Mouse (Mus musculus) heart, postnatal 0 days (tissue): ENCODE measurements around the gene Oasl1. TPM values are rescaled to one million over a fixed set of nuclear protein-coding genes. Genes with fewer than 3 reads are reported as not detected.

ENCODE experiments used
- ATAC-seq: fragments of 200-750 bp; cut with Nextera tagmentation; 2 replicates; pipeline ENCODE4 v1.8.0; 2017; ENCODE audit warnings: low read depth, moderate number of reproducible peaks, moderate library complexity; ENCODE audit not compliant: insufficient read depth
- DNase-seq: peaks from one replicate; pipeline ENCODE4 v3.0.0-alpha.2; 2016; ENCODE audit warnings: low spot score
- H3K27ac ChIP-seq: fragments of 300-500 bp; sonication (generic); 2 replicates; pipeline ENCODE4 v1.5.1; 2014; ENCODE audit warnings: low read depth, mild to moderate bottlenecking
- H3K27me3 ChIP-seq: fragments of 300-500 bp; sonication (generic); 2 replicates; pipeline ENCODE4 v1.6.1; 2014; ENCODE audit warnings: low read length, mixed read lengths; ENCODE audit not compliant: control insufficient read depth, insufficient read depth
- H3K36me3 ChIP-seq: fragments of 300-500 bp; sonication (generic); replicated peaks from 2 replicates; pipeline ENCODE4 v1.6.1; 2014; ENCODE audit warnings: low read length, mixed read lengths; ENCODE audit not compliant: control insufficient read depth, insufficient read depth
- H3K4me1 ChIP-seq: fragments of 300-500 bp; sonication (generic); 2 replicates; pipeline ENCODE4 v1.6.1; 2014; ENCODE audit warnings: antibody characterized with exemption; ENCODE audit not compliant: control insufficient read depth, insufficient read depth
- H3K4me2 ChIP-seq: fragments of 300-500 bp; sonication (generic); 2 replicates; pipeline ENCODE4 v1.6.1; 2014; ENCODE audit warnings: low read depth, mild to moderate bottlenecking, low read length, moderate library complexity
- H3K4me3 ChIP-seq: fragments of 300-500 bp; sonication (generic); 2 replicates; pipeline ENCODE4 v1.5.1; 2014; ENCODE audit warnings: low read depth, low read length
- H3K9ac ChIP-seq: fragments of 300-500 bp; sonication (generic); replicated peaks from 2 replicates; pipeline ENCODE4 v1.6.1; 2014; ENCODE audit warnings: low read depth, low read length, mixed read lengths
- H3K9me3 ChIP-seq: fragments of 300-500 bp; sonication (generic); replicated peaks from 2 replicates; pipeline ENCODE4 v1.6.1; 2016; ENCODE audit warnings: low read length; ENCODE audit not compliant: control insufficient read depth
- CTCF ChIP-seq: IDR thresholded peaks from 2 replicates; pipeline ENCODE4 v1.5.1; 2016; ENCODE audit warnings: antibody characterized with exemption, control low read depth, low read depth
- EP300 ChIP-seq: IDR thresholded peaks from 2 replicates; pipeline ENCODE4 v1.6.1; 2016; ENCODE audit warnings: antibody characterized with exemption, low read depth
- WGBS: fragments of 180-500 bp; shearing (Covaris S2); extraction: QIAGEN DNeasy Blood & Tissue Kit; methylation state at CpG from one replicate; pipeline ENCODE4 v1.1.7; 2014; 5-methylcytosine and 5-hydroxymethylcytosine counted together
- polyA plus RNA-seq: library from polyadenylated mRNA; unstranded; fragments of >200 nt; fragmentation: Nextera tagmentation; extraction: Ambion mirVana; gene quantifications from 2 replicates; pipeline ENCODE4 v1.2.1, GENCODE M21; 2015
- total RNA-seq: library from RNA; depleted of rRNA; stranded (reverse); fragments of >200 nt; gene quantifications from 2 replicates; pipeline ENCODE4 v1.2.3, GENCODE M21; 2014; ENCODE audit warnings: low replicate concordance

Oasl1 gene
- total and polyA plus RNA-seq, 2 experiments from 2014 or later = 0.68 to 9.4 TPM

DNA sequence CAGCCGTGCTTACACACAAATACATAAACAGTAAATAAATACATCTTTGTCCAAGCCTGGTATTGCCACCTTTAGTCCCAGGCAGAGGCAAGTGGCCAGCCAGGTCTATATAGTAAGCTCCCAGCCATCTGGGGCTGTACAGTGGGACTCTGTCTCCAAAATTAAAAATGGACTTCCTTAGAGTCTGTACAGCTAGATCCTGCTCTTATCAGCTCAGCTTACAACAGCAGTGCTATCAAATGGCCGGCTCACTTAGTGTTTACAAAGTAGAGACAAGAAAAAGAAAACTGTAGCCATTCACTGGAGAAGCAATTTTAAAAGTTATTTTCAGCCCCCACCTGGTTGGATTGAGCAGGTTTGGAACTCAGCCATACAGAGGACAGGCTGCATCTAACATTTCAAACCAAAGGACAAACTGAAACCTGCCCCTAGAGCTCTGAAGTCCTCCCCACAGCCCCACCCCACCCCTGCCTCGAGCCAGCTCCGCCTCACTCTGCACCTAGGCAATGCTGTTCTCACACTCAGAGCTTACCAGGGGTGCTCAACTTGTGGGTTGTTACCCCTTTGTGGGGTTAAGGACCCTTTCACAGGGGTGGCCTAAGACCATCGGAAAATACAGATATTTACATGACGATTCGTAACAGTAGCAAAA, 41.4 kb downstream of the Oasl1 start:
- Histone ChIP-seq H3K4me3 (no peak overlapping the region), H3K36me3 (no peaks in the 10 kb centered on the region), H3K9me3 (no peaks in the 10 kb centered on the region), H3K4me2 (peak overlapping the region; percentile 25; the same call in 1 of the 2 replicates), H3K27ac (no peak overlapping the region), H3K4me1 (peaks cover 16% of the 10 kb centered on the region), H3K9ac (no peak overlapping the region), H3K27me3 (peaks cover 21% of the 10 kb centered on the region)
- 47% methylated on average over 7 of the region's 7 CpGs for WGBS
- no peak for DNase-seq
- 0 out of 2 replicates have a peak, but pooled peaks have one; percentile 27 for ATAC-seq
- TF ChIP-seq CTCF = no peak
- TF ChIP-seq EP300 = no peak

DNA sequence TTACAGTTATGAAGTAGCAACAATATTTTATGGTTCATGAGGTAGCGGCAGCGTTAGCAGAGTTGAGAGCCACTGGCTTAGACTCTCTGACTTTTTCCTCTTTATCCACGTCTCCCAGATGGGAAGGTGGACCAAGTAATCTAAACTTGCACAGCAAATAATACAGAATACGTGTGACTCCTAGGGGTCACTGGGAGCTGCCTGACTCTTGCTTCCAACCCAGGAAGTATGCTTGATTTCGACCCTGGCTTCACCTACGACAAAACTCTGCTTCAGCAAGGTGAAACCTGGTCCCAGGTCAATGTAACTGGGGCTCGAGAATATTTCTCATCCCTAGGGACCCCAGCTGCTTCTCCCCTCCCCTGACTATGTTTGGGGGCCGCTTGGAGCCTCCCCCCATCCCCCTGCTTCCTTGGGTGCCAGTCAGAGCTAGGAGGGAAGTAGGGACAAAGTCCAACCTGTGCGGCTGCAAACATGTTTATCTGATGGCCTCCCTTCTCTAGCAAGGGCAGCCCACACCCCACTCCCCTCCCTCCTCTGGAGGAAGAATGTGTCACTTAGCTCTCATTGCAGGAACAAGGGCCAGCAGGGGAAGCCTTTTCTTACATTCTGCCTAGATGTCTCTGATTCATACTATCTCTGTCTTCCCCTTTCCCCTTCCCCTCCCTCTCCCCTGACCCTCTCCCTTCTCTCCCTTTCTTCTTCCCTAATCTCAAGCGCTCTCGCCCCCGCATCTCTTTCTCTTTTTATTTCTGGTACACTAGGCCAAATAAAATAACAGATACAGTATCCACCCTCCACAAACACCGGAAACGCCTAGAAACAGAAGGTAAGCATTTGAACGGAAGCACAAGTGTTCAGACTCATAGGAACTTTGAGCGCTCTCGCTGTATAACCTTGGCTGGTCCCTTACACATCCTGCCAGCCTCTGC, 42.2 kb downstream of the Oasl1 start:
- H3K36me3 ChIP-seq = no peaks in the 10 kb centered on the region
- H3K4me2 ChIP-seq = no peak overlapping the region
- no peak for DNase-seq
- peaks cover 16% of the 10 kb centered on the region for H3K4me1 ChIP-seq
- H3K4me3 ChIP-seq = no peak overlapping the region
- no peak overlapping the region for H3K27ac ChIP-seq
- no peak overlapping the region for H3K9ac ChIP-seq
- peaks cover 27% of the 10 kb centered on the region for H3K27me3 ChIP-seq
- TF ChIP-seq CTCF (no peak), EP300 (no peak)
- ATAC-seq = no peak
- WGBS = 50% methylated on average over 17 of the region's 17 CpGs
- no peaks in the 10 kb centered on the region for H3K9me3 ChIP-seq

- ATAC-seq (no peak), DNase-seq (no peak)
- Histone ChIP-seq H3K4me3 (no peak overlapping the region), H3K27ac (no peak overlapping the region), H3K9ac (no peak overlapping the region), H3K36me3 (no peaks in the 10 kb centered on the region), H3K27me3 (peaks cover 31% of the 10 kb centered on the region), H3K9me3 (no peaks in the 10 kb centered on the region), H3K4me2 (no peak overlapping the region), H3K4me1 (peaks cover 16% of the 10 kb centered on the region)
- WGBS = 27% methylated on average over 14 of the region's 14 CpGs
- no peak for TF ChIP-seq EP300
- no peak for TF ChIP-seq CTCF
Measured at GRCm38 (mm10) chr5:114967523-114968268, 44.7 kb downstream of the Oasl1 start.

DNA sequence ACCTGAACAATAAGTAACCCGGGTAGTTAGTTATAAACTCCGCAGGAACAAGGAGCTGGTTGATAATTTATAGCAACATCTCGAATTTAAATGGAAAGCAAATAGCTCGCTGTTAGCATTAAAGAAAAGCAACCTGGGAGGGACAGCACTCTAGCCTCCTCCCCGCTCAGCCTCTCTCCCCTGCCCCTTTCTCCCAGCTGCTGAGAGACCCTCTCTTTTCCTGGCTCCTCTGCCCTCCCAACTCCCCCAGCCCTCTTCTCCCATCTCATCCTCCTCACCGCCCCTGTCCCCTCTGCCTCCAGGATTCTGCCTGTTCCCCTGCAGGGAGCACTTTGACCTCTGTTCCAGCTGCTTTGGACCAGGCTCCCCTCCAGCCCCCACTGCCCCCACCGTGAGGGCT, 45.6 kb downstream of the Oasl1 start:
- no peak overlapping the region for H3K4me3 ChIP-seq
- ATAC-seq = no peak
- peaks cover 16% of the 10 kb centered on the region for H3K4me1 ChIP-seq
- H3K9ac ChIP-seq = no peak overlapping the region
- DNase-seq = no peak
- no peaks in the 10 kb centered on the region for H3K9me3 ChIP-seq
- TF ChIP-seq EP300 (no peak), CTCF (no peak)
- 35% methylated on average over 7 of the region's 7 CpGs for WGBS
- no peak overlapping the region for H3K4me2 ChIP-seq
- H3K36me3 ChIP-seq = no peaks in the 10 kb centered on the region
- no peak overlapping the region for H3K27ac ChIP-seq
- peaks cover 31% of the 10 kb centered on the region for H3K27me3 ChIP-seq

- ATAC-seq = no peak
- H3K9me3 ChIP-seq = no peaks in the 10 kb centered on the region
- peaks cover 15% of the 10 kb centered on the region for H3K4me1 ChIP-seq
- H3K36me3 ChIP-seq = no peaks in the 10 kb centered on the region
- H3K27ac ChIP-seq = no peak overlapping the region
- no peak overlapping the region for H3K4me3 ChIP-seq
- no peak overlapping the region for H3K4me2 ChIP-seq
- no peak overlapping the region for H3K9ac ChIP-seq
- H3K27me3 ChIP-seq = peaks cover 31% of the 10 kb centered on the region
- TF ChIP-seq CTCF (no peak), EP300 (no peak)
- no peak for DNase-seq
- 19% methylated on average over 4 of the region's 4 CpGs for WGBS
Measured at GRCm38 (mm10) chr5:114969064-114969463, 46.0 kb downstream of the Oasl1 start.
